Mouse (Mus musculus) hindbrain, embryonic 10.5 days (tissue): ENCODE data around the gene Erf. TPM values are rescaled to one million over a fixed set of nuclear protein-coding genes. Genes with fewer than 3 reads are reported as not detected.

Experiments used
- DNase-seq: peaks from one replicate; pipeline ENCODE4 v3.0.0-alpha.2; 2017; ENCODE audit warnings: low spot score
- H3K27ac ChIP-seq: fragments of 300-500 bp; sonication (generic); 2 replicates; pipeline ENCODE4 v1.5.1; 2016; ENCODE audit warnings: mild to moderate bottlenecking, moderate library complexity
- H3K27me3 ChIP-seq: fragments of 300-500 bp; sonication (generic); 2 replicates; pipeline ENCODE4 v1.6.1; 2016; ENCODE audit warnings: mild to moderate bottlenecking; ENCODE audit not compliant: poor library complexity, insufficient read depth, severe bottlenecking
- H3K36me3 ChIP-seq: fragments of 300-500 bp; sonication (generic); 2 replicates; pipeline ENCODE4 v1.6.1; 2016; ENCODE audit warnings: mild to moderate bottlenecking, moderate library complexity
- H3K4me1 ChIP-seq: fragments of 300-500 bp; sonication (generic); replicated peaks from 2 replicates; pipeline ENCODE4 v1.6.1; 2016; ENCODE audit warnings: mild to moderate bottlenecking
- H3K4me3 ChIP-seq: fragments of 300-500 bp; sonication (generic); 2 replicates; pipeline ENCODE4 v1.5.1; 2016; ENCODE audit warnings: mild to moderate bottlenecking, moderate library complexity
- H3K9me3 ChIP-seq: fragments of 300-500 bp; sonication (generic); 2 replicates; pipeline ENCODE4 v1.6.1; 2016; ENCODE audit warnings: mild to moderate bottlenecking, moderate library complexity
- WGBS: fragments of 180-500 bp; shearing (Covaris S2); methylation state at CpG from one replicate; pipeline ENCODE4 v1.1.7; 2016; 5-methylcytosine and 5-hydroxymethylcytosine counted together
- polyA plus RNA-seq: library from polyadenylated mRNA; unstranded; fragments of >200 nt; fragmentation: Nextera tagmentation; extraction: Ambion mirVana; gene quantifications from 2 replicates; pipeline ENCODE4 v1.2.1, GENCODE M21; 2016

Gene Erf
- polyA plus RNA-seq, 1 experiment from 2014 or later, result 8.6 TPM

DNA sequence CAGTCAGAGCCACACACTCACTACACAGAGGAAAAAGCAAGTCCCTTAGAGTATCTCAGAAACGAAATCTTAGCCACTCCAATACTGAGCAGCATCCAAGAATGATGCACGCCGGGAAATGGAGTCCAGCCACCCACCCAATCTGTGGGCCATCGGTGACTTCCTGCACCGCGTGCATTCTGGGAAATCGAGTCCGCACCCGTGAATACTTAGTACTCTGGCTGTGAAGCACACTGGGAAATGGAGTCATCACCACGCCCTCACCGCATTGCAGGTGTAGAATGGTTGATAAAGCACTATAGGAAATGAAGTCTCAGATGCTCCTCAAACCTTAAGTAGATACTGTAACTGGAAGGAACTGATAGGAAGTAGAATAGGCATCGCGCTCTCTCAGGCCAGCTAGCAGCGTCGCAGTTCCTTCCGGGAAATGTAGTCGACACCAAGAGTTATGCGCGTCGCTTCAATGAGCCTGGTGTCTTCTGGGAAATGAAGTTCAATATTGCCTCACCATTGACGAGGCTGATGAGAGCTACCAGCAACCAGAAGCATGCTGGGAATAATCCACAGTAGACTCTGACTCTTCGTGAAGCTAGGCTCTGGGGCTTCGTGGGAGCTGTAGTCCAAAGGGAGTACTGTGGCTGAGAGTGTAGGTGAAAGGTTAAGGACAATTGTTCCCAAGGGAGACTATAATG lies 12.4 kb downstream of the Erf start:
- H3K36me3 ChIP-seq, result peaks cover 36% of the 10 kb centered on the region
- H3K27me3 ChIP-seq, result no peaks in the 10 kb centered on the region
- WGBS, result under 1% methylated on average over 23 of the region's 23 CpGs
- no peaks in the 10 kb centered on the region for H3K9me3 ChIP-seq
- H3K27ac ChIP-seq, result peak overlapping the region; percentile 98
- peaks cover 40% of the 10 kb centered on the region for H3K4me1 ChIP-seq
- peak overlapping the region; percentile 98 for H3K4me3 ChIP-seq
- peak; percentile 93 for DNase-seq

DNA sequence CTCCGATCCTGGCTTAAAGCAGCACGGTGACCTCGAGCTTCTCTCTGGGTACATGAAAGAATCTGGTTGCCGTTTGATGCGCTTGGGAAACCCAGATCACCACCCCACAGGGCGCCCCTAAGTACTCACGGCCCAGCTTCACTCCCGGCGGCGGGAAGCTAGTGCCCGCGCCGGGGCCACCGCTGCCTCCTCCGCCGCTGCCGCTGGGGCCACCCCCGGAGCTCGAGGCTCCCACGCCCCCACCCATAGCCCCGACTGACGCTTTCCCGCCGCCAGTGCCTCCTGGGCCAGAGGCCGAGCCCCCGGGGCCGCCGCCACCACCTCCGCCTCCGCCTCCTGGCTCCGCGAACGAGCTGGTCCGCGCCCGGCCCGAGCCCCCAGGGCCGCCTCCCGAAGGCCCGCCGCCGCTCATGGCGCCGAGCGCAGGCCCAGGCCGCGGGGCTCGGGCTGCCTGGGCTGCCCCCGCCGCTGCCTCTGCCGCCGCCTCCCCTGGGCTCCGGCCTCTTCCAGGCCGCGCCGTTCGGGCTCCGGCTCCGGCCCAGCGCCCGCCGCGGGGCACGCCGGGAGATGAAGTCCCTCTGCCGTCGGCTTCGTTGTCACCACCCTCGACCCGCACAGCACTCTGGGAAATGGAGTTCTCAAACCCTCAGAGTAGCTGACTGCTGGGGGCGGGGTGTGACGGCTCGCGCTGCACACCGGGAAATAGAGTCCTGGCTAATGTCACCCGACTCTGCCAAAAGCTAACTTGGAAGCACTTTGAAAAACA lies 13.1 kb downstream of the Erf start, which contains the start of gene Gsk3a:
TSS of gene Gsk3a (minus strand) at position 603 of the 766 bp plus-strand sequence.
- H3K36me3 ChIP-seq, result peaks cover 36% of the 10 kb centered on the region
- H3K4me3 ChIP-seq, result peak within 1 kb of the TSS; percentile 98
- WGBS, result under 1% methylated on average over 71 of the region's 76 CpGs
- peaks cover 40% of the 10 kb centered on the region for H3K4me1 ChIP-seq
- H3K27ac ChIP-seq, result peak within 1 kb of the TSS; percentile 98
- H3K9me3 ChIP-seq, result no peaks in the 10 kb centered on the region
- peak; percentile 96 for DNase-seq
- no peaks in the 10 kb centered on the region for H3K27me3 ChIP-seq

DNA sequence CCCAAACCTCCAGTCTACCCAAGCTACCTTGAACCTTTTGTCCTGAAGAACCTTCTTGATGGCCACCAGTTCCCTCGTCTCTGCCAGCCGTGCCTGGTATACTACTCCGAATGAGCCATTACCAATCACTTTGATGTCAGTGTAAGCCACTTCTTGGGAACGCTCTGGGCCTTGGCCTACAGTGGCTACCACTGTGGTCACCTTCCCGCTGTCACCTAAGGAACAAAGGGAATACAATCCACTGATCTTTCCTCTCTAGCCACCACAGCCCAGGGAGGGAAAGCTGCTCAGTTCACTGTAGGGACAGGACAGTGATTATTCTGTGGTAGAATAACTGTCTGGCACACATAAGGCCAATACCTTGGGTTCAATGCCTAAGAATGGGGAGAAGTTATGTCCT lies 15.0 kb downstream of the Erf start:
- Histone ChIP-seq H3K4me3 (peak overlapping the region; percentile 98; the same call in 1 of the 2 replicates), H3K36me3 (peaks cover 52% of the 10 kb centered on the region), H3K27ac (no peak overlapping the region), H3K9me3 (no peaks in the 10 kb centered on the region), H3K27me3 (no peaks in the 10 kb centered on the region), H3K4me1 (peaks cover 36% of the 10 kb centered on the region)
- no peak for DNase-seq
- WGBS, result 97% methylated on average over 5 of the region's 5 CpGs

DNA sequence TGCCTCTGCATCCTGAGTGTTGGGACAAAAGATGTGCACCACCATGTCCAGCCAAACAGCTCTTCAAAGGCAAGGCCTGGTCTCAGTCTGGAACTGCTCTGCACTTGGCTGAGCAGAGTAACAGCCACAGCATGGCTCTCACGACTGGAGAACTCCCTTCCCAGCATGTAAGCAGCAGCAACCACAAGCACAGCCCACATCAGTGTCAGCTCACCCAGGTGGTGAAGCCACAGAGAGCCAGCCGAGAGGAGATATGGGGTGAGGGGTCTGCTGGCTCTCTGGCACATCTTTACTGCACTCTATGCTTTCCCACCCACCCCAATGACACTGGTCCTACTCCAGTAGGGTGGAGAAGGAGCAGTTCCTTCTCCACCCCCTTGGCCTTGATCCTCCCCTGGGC lies 17.5 kb downstream of the Erf start:
- no peak for DNase-seq

DNA sequence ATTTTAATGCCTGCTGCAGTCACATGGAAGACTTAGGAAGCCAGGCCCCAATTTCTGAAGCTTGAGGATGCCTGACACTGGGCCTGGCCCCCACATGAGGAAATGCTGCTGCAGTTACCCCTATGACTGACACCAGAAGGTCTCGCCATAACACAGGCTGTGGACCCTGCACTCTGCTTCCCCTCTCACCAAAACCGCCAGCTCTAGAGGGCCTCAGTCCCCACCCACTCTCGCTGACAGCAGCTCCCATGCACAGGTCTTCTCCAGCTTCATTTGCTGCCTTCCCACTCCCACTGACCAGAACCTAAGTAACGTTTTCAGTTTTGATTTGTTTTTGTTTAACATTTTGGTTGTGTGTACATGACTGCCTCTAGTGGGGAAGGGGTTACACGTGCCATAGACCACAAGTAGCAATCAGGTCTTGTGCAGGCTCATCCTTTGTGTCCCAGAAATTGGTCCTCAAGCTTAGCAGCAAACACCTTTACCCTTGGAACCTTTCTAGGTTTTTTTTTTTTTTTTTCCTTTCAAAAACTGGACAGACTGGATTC lies 18.4 kb downstream of the Erf start:
- Histone ChIP-seq H3K27ac (no peak overlapping the region), H3K4me3 (no peak overlapping the region)

More for the DNA sequence above, 17.5 kb downstream of the Erf start:
- peaks cover 77% of the 10 kb centered on the region for H3K36me3 ChIP-seq
- H3K4me3 ChIP-seq, result no peak overlapping the region
- no peaks in the 10 kb centered on the region for H3K27me3 ChIP-seq
- WGBS, result 86% methylated on average over 2 of the region's 2 CpGs
- H3K4me1 ChIP-seq, result peaks cover 19% of the 10 kb centered on the region
- no peak overlapping the region for H3K27ac ChIP-seq
- no peaks in the 10 kb centered on the region for H3K9me3 ChIP-seq

DNA sequence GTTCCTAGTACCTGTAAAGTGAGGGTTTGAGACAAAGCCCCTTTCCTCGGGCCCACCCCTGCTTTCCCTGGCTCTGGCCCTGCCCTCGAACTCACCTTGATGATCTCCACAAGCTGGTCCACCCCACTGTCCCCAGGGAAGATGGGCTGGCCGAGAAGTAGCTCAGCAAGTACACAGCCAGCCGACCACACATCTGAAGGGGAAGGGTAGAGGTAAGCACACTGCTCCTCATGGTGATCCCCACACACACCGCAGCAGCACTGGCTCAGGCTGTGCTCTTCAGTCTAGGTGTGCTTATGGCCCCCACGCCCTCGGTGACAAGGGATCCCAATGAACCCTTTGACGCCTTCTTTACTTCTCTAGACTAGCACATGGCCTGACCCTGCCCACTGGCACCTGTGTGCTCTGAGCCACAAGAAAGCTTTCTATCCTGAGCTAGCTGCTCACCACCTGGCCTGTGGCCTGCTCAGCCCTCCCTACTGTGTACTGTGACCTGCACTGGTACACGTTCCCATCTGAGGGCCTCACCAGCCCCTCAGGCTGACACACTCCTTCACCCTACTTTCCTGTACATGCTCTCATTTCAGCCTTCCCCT lies 19.8 kb downstream of the Erf start:
- DNase-seq, result no peak

More for the DNA sequence above, 18.4 kb downstream of the Erf start:
- 73% methylated on average over 5 of the region's 5 CpGs for WGBS
- H3K36me3 ChIP-seq, result peaks cover 86% of the 10 kb centered on the region
- H3K4me1 ChIP-seq, result peaks cover 19% of the 10 kb centered on the region
- DNase-seq, result no peak
- no peaks in the 10 kb centered on the region for H3K9me3 ChIP-seq
- H3K27me3 ChIP-seq, result no peaks in the 10 kb centered on the region

DNA sequence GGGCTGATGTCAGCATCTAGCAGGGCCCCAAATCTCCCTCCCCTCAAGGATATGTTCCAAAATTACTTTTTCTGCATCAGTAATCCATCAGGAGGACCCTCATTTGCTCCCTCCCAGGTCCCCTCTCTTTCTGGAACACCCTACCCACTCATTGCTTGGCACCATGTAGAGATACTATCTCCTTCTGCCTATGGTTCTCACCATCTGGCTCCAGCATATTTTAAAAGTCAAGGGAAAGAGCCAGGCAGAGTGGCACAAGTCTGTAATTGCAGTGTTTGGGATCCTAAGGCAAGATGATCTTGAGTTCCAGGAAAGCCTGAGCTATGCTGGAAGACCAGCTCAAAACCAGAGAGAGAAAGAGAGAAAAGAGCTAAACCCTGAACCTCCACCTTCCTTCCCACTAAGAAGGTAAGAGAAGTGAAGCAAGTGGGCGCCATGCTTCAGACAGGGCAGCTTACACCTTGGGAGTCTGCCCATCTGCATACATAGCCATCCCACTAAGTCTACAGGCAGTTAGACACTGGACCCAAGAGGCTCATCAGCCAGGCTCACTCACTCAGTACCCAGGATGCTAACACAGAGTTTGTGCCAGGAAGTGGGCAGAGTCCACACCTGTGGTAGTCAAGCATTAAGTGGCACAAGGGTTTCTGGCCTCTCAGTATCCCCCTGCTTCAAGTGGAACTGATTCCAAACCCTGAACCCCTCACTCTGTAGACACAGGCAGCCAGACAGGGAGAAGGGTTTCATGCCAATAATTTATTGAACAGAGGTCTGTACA lies 22.8 kb downstream of the Erf start:
- 95% methylated on average over 1 of the region's 1 CpGs for WGBS
- Histone ChIP-seq H3K27ac (no peak overlapping the region), H3K4me1 (peaks cover 4% of the 10 kb centered on the region), H3K9me3 (no peaks in the 10 kb centered on the region), H3K27me3 (no peaks in the 10 kb centered on the region), H3K4me3 (no peak overlapping the region), H3K36me3 (peaks cover 99% of the 10 kb centered on the region)
- no peak for DNase-seq

More for the DNA sequence above, 19.8 kb downstream of the Erf start:
- Histone ChIP-seq H3K9me3 (no peaks in the 10 kb centered on the region), H3K27me3 (no peaks in the 10 kb centered on the region), H3K27ac (no peak overlapping the region), H3K36me3 (peaks cover 100% of the 10 kb centered on the region), H3K4me3 (no peak overlapping the region), H3K4me1 (peaks cover 8% of the 10 kb centered on the region)
- WGBS, result 87% methylated on average over 9 of the region's 9 CpGs

DNA sequence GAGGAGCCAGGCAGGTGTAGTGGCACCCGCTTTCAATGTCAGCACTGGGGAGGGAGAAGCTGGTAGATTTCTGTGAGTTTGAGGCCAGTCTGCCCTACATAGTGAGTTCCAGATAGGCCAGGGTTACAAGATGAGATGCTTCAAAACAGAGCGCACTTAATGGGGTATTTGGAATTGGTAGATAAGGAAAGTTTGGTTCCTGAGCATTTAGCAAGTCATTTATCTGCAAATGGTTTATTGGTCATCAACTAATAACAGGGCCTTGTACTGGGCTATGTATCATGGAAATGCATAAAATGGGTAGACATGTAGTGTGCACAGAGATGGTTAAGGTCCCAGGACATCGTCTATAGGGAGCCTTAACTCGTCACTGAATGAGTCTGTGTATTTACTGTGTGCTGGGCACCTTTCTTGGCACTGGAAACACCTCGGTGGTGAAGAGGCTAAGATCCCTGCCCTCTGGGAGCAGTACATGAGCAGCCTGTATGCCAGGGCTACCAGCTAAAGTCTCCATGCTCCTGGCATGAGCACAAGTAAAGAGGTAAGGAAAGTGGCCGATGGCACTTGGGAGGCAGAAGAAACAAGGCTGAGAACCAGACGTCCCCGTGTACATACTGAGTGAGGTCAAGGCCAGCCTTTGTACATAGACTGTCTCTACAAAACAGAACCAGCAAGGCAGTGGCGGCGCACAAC lies 28.1 kb downstream of the Erf start:
- Histone ChIP-seq H3K9me3 (no peaks in the 10 kb centered on the region), H3K4me3 (peak overlapping the region; percentile 80), H3K27ac (peak overlapping the region; percentile 97; the same call in 1 of the 2 replicates), H3K4me1 (peaks cover 50% of the 10 kb centered on the region), H3K27me3 (peaks cover 5% of the 10 kb centered on the region; the same call in 1 of the 2 replicates), H3K36me3 (peaks cover 47% of the 10 kb centered on the region)
- WGBS, result 87% methylated on average over 10 of the region's 10 CpGs
- no peak for DNase-seq

DNA sequence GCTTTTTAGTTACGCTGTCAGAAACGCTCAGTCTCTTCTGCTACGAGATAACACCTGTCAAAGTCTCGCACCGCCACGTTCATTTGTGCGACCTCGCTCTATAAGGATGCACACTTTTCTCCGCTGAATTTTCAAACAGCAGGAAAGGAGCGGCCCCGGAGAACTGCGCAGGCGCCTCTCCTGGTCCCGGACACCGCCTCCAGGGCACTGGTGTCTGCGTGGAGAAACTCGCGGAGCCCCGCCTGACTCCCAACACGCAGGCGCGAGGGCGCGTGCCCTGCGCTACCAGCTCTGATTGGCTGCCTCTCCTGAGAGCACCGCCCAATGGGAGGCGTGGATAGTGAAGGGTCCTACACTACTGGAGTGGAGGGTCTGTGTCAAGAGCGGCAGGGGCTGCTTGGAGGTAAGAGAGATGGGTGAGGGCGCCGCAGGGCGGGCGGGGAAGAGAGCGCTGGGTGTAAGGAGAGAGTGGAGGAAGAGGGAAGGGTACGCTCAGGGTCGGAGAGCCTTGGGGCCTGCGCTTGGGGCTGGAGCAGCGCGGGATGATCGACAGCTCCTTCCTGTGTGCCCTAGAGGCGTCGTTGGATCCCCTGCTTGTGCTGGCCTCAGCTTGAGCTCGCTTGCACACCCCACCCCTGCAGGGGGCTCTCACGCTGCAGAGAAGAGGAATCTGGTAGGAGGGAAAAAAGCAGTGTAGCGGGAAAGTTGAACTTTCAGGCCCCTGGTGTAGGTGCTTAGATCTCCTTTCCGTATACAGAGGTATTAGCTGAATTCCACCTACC lies 29.3 kb downstream of the Erf start, which contains the start of gene Zfp526:
TSS of gene Zfp526 (plus strand) at position 324 of the 782 bp plus-strand sequence.
- peaks cover 50% of the 10 kb centered on the region for H3K4me1 ChIP-seq
- under 1% methylated on average over 45 of the region's 45 CpGs for WGBS
- H3K27ac ChIP-seq, result peak within 1 kb of the TSS; percentile 97

DNA sequence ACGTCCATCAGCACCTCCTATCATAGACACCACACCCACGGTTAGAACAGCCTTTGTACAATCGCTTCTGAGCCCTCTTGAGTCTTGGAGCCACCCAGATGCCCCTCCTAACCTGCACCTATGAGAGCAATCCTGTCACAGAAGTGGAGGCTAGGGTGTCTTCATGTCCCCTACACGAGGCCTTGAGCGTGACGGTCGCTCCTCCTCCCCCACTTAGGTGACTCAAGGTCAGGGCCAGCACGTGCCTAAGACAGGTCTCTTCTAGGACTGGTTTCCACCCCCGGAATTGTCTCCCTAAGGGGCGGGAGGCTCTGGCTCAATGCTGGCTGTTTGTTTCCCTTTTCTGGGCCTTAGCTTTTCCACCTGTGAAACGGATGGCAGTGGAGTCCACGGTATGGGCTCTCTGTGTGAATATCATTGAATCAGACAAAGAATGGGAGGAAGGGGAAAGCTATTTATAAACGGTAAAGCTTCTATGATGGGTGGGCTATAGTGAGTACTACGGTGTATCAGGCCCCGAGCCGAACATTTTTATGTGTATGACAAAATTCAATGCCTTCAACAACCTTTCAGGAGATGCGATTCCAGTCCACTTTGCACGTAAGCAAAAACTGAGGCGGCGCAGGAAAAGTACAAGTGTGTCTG lies 30.0 kb downstream of the Erf start, which contains the start of gene Dedd2:
TSS of gene Dedd2 (minus strand) at position 159 of the 645 bp plus-strand sequence.
- Histone ChIP-seq H3K27ac (peak within 1 kb of the TSS; percentile 97), H3K36me3 (peaks cover 29% of the 10 kb centered on the region), H3K27me3 (peaks cover 5% of the 10 kb centered on the region; the same call in 1 of the 2 replicates), H3K4me1 (peaks cover 50% of the 10 kb centered on the region), H3K9me3 (no peaks in the 10 kb centered on the region), H3K4me3 (peak within 1 kb of the TSS; percentile 80)
- WGBS, result 9% methylated on average over 20 of the region's 20 CpGs
- peak; percentile 11 for DNase-seq

More for the DNA sequence above, 29.3 kb downstream of the Erf start, which contains the start of gene Zfp526:
- Histone ChIP-seq H3K36me3 (peaks cover 36% of the 10 kb centered on the region), H3K4me3 (peak within 1 kb of the TSS; percentile 80), H3K27me3 (peaks cover 5% of the 10 kb centered on the region; the same call in 1 of the 2 replicates), H3K9me3 (no peaks in the 10 kb centered on the region)
- peak; percentile 99 for DNase-seq
